Mouse (Mus musculus) liver, postnatal 0 days (tissue): Measurements from ENCODE around the gene Ppp1r18.

ENCODE experiments used
- CTCF ChIP-seq: sonication (generic); IDR thresholded peaks from 2 replicates; pipeline ENCODE4 v1.5.1; 2016; ENCODE audit warnings: antibody characterized with exemption, low read depth
- EP300 ChIP-seq: IDR thresholded peaks from 2 replicates; pipeline ENCODE4 v1.6.1; 2016; ENCODE audit warnings: antibody characterized with exemption, low read depth, mild to moderate bottlenecking

- no peak for TF ChIP-seq EP300
- TF ChIP-seq CTCF: peak; percentile 98
These were observed 8.6 kb downstream of the Ppp1r18 start for GRCm38 (mm10) chr17:35873774-35874519.
